ENCODE assay signal across 28 mouse cellular contexts in genomic region chr10:91437917-91438316, GRCm38 (mm10).
"Had no signal": no experiment of that assay in that cellular context is flagged by ENCODE, and none has a peak within 500 bp of the region (broad histone marks: within the 10 kb centered on the region; RNA-seq: fewer than 3 reads in every experiment).

No protein-coding gene starts in this region.

- H3K27me3 ChIP-seq: embryonic facial prominence, embryonic 12.5 days; embryonic facial prominence, embryonic 13.5 days; embryonic facial prominence, embryonic 15.5 days; forebrain, embryonic 12.5 days; forebrain, embryonic 13.5 days; forebrain, embryonic 15.5 days had no signal

- ATAC-seq: forebrain, embryonic 13.5 days; forebrain, embryonic 14.5 days; forebrain, embryonic 15.5 days; forebrain, embryonic 16.5 days; forebrain, postnatal 0 days had no signal

- DNase-seq: cerebellum, adult 8-10 months; cerebellum, adult 9-10 months; cerebellum, adult 9-11 months; cerebellum, postnatal 10 days; cerebellum, postnatal 14 days; cerebellum, postnatal 25 days; cerebellum, postnatal 36 days; embryo, embryonic 11 days; forebrain, postnatal 0 days; gastrocnemius, adult 2 months; gastrocnemius, postnatal 10 days; gastrocnemius, postnatal 14 days; gastrocnemius, postnatal 25 days; gastrocnemius, postnatal 36 days; heart, adult 11 months; heart, adult 18-20 months; heart, adult 2 months had no signal

- H3K9me3 ChIP-seq: embryonic facial prominence, embryonic 10.5 days; embryonic facial prominence, embryonic 12.5 days; embryonic facial prominence, embryonic 13.5 days; embryonic facial prominence, embryonic 15.5 days; forebrain, embryonic 10.5 days; forebrain, embryonic 12.5 days; forebrain, embryonic 13.5 days; forebrain, embryonic 15.5 days had no signal

- H3K4me3 ChIP-seq: embryonic facial prominence, embryonic 10.5 days; embryonic facial prominence, embryonic 12.5 days; embryonic facial prominence, embryonic 13.5 days; embryonic facial prominence, embryonic 15.5 days; erythroblast, embryonic 14.5 days; forebrain, embryonic 10.5 days; forebrain, embryonic 12.5 days; forebrain, embryonic 13.5 days; forebrain, embryonic 15.5 days; gastrocnemius, adult 2 months; heart, adult 2 months had no signal

- H3K4me2 ChIP-seq: embryonic facial prominence, embryonic 12.5 days; embryonic facial prominence, embryonic 13.5 days; embryonic facial prominence, embryonic 15.5 days; forebrain, embryonic 12.5 days; forebrain, embryonic 13.5 days; forebrain, embryonic 15.5 days had no signal

- H3K4me1 ChIP-seq: embryonic facial prominence, embryonic 12.5 days; embryonic facial prominence, embryonic 15.5 days; forebrain, embryonic 13.5 days; forebrain, embryonic 15.5 days had no signal

- H3K36me3 ChIP-seq: embryonic facial prominence, embryonic 10.5 days; embryonic facial prominence, embryonic 12.5 days; embryonic facial prominence, embryonic 13.5 days; embryonic facial prominence, embryonic 15.5 days; forebrain, embryonic 10.5 days; forebrain, embryonic 12.5 days; forebrain, embryonic 15.5 days had no signal

- H3K9ac ChIP-seq: embryonic facial prominence, embryonic 12.5 days; embryonic facial prominence, embryonic 13.5 days; embryonic facial prominence, embryonic 15.5 days; forebrain, embryonic 12.5 days; forebrain, embryonic 13.5 days; forebrain, embryonic 15.5 days; forebrain, postnatal 0 days had no signal

- H3K27ac ChIP-seq: embryonic facial prominence, embryonic 10.5 days; embryonic facial prominence, embryonic 12.5 days; embryonic facial prominence, embryonic 13.5 days; embryonic facial prominence, embryonic 15.5 days; forebrain, embryonic 10.5 days; forebrain, embryonic 12.5 days; forebrain, embryonic 13.5 days; forebrain, embryonic 15.5 days; gastrocnemius, adult 2 months; heart, adult 2 months had no signal
